Mouse (Mus musculus) small intestine, adult 2 months (tissue): ENCODE measurements around the gene Smc6. TPM values are rescaled to one million over a fixed set of nuclear protein-coding genes. Genes with fewer than 3 reads are reported as not detected.

Experiments used
- H3K27ac ChIP-seq: fragments of 200-500 bp; 2 replicates; pipeline ENCODE4 v1.5.1; 2012; ENCODE audit warnings: low read depth, low read length, control low read depth, inconsistent platforms; ENCODE audit not compliant: insufficient read depth
- H3K27me3 ChIP-seq: fragments of 200-500 bp; 2 replicates; pipeline ENCODE4 v1.6.1; 2012; ENCODE audit warnings: mild to moderate bottlenecking, moderate library complexity, low read length, inconsistent platforms; ENCODE audit not compliant: control insufficient read depth, insufficient read depth
- H3K36me3 ChIP-seq: fragments of 200-500 bp; 2 replicates; pipeline ENCODE4 v1.6.1; 2012; ENCODE audit warnings: mild to moderate bottlenecking, low read length, control low read depth, inconsistent platforms; ENCODE audit not compliant: control insufficient read depth, insufficient read depth
- H3K4me1 ChIP-seq: fragments of 200-500 bp; 2 replicates; pipeline ENCODE4 v1.6.1; 2012; ENCODE audit warnings: low read length, inconsistent platforms, mixed read lengths; ENCODE audit not compliant: control insufficient read depth, insufficient read depth, insufficient read length
- H3K4me3 ChIP-seq: fragments of 200-500 bp; 2 replicates; pipeline ENCODE4 v1.5.1; 2012; ENCODE audit warnings: low read depth, mild to moderate bottlenecking, control low read depth, inconsistent platforms, low read length, moderate library complexity
- CTCF ChIP-seq: fragments of 200-500 bp; IDR thresholded peaks from 2 replicates; pipeline ENCODE4 v1.5.1; 2012; ENCODE audit warnings: low read depth, mild to moderate bottlenecking, control low read depth, inconsistent platforms, low read length, moderate library complexity, mixed read lengths; ENCODE audit not compliant: insufficient replicate concordance, insufficient read length; ENCODE audit errors: extremely low read depth
- POLR2A ChIP-seq: fragments of 200-500 bp; IDR thresholded peaks from 2 replicates; pipeline ENCODE4 v1.6.1; 2012; ENCODE audit warnings: low read depth, mild to moderate bottlenecking, control low read depth, inconsistent platforms, low read length, moderate library complexity
- WGBS: fragments of 180-500 bp; shearing (Covaris S2); methylation state at CpG from one replicate; pipeline ENCODE4 v1.1.7; 2018; 5-methylcytosine and 5-hydroxymethylcytosine counted together
- polyA plus RNA-seq: library from polyadenylated mRNA; depleted of rRNA; stranded (reverse); fragments of >200 nt; gene quantifications from 2 replicates; pipeline ENCODE4 v1.2.3, GENCODE M21; 2012

The Smc6 gene
- polyA plus RNA-seq, 1 experiment = 1.4 TPM

- no peak overlapping the region for H3K4me3 ChIP-seq
- no peaks in the 10 kb centered on the region for H3K36me3 ChIP-seq
- no peaks in the 10 kb centered on the region for H3K4me1 ChIP-seq
- TF ChIP-seq POLR2A (no peak), CTCF (no peak)
- H3K27ac ChIP-seq = no peak overlapping the region
- H3K27me3 ChIP-seq = no peaks in the 10 kb centered on the region
- WGBS = 41% methylated on average over 5 of the region's 5 CpGs
Observed at GRCm38 (mm10) chr12:11224722-11225121, 41.0 kb upstream of the Smc6 start.

GRCm38 (mm10) chr12:11226123-11226522 is 39.6 kb upstream of the Smc6 start:
- no peaks in the 10 kb centered on the region for H3K4me1 ChIP-seq
- WGBS = 72% methylated on average over 1 of the region's 1 CpGs
- no peaks in the 10 kb centered on the region for H3K27me3 ChIP-seq
- H3K36me3 ChIP-seq = no peaks in the 10 kb centered on the region
- no peak overlapping the region for H3K27ac ChIP-seq
- H3K4me3 ChIP-seq = no peak overlapping the region
- TF ChIP-seq POLR2A (no peak), CTCF (no peak)

- H3K27me3 ChIP-seq = no peaks in the 10 kb centered on the region
- WGBS = 40% methylated on average over 5 of the region's 5 CpGs
- no peak for TF ChIP-seq POLR2A
Observed at GRCm38 (mm10) chr12:11226529-11227268, 39.0 kb upstream of the Smc6 start.

GRCm38 (mm10) chr12:11230267-11230666 is 35.4 kb upstream of the Smc6 start:
- Histone ChIP-seq H3K27me3 (no peaks in the 10 kb centered on the region), H3K36me3 (no peaks in the 10 kb centered on the region), H3K4me3 (no peak overlapping the region), H3K27ac (no peak overlapping the region), H3K4me1 (no peaks in the 10 kb centered on the region)
- no peak for TF ChIP-seq POLR2A
- TF ChIP-seq CTCF = no peak
- WGBS = 58% methylated on average over 2 of the region's 2 CpGs

More at GRCm38 (mm10) chr12:11226529-11227268, 39.0 kb upstream of the Smc6 start:
- no peak overlapping the region for H3K4me3 ChIP-seq
- H3K27ac ChIP-seq = no peak overlapping the region
- no peaks in the 10 kb centered on the region for H3K4me1 ChIP-seq
- no peaks in the 10 kb centered on the region for H3K36me3 ChIP-seq

GRCm38 (mm10) chr12:11235996-11236395 is 29.7 kb upstream of the Smc6 start:
- H3K4me3 ChIP-seq = no peak overlapping the region
- no peak overlapping the region for H3K27ac ChIP-seq
- H3K27me3 ChIP-seq = no peaks in the 10 kb centered on the region
- WGBS = 64% methylated on average over 2 of the region's 2 CpGs
- TF ChIP-seq POLR2A (no peak), CTCF (no peak)
- H3K36me3 ChIP-seq = no peaks in the 10 kb centered on the region
- H3K4me1 ChIP-seq = no peaks in the 10 kb centered on the region

GRCm38 (mm10) chr12:11247460-11247859 is 18.2 kb upstream of the Smc6 start:
- H3K4me1 ChIP-seq = no peaks in the 10 kb centered on the region
- WGBS = 95% methylated on average over 1 of the region's 1 CpGs
- H3K27ac ChIP-seq = no peak overlapping the region
- H3K36me3 ChIP-seq = peaks cover 5% of the 10 kb centered on the region
- H3K27me3 ChIP-seq = no peaks in the 10 kb centered on the region
- H3K4me3 ChIP-seq = no peak overlapping the region
- no peak for TF ChIP-seq CTCF
- TF ChIP-seq POLR2A = no peak

GRCm38 (mm10) chr12:11250322-11250721 is 15.4 kb upstream of the Smc6 start:
- H3K27me3 ChIP-seq = no peaks in the 10 kb centered on the region
- WGBS = 81% methylated on average over 3 of the region's 3 CpGs
- peaks cover 3% of the 10 kb centered on the region for H3K36me3 ChIP-seq
- H3K27ac ChIP-seq = no peak overlapping the region
- TF ChIP-seq CTCF = no peak
- TF ChIP-seq POLR2A = no peak
- H3K4me3 ChIP-seq = no peak overlapping the region
- H3K4me1 ChIP-seq = no peaks in the 10 kb centered on the region
